Mouse (Mus musculus): Measurements from ENCODE around the gene Slc35e3.

Slc35e3 gene

GRCm38 (mm10) chr10:117697561-117698115 lies 48.5 kb downstream of the Slc35e3 start:
- no peak for DNase-seq (ENCODE audit: low spot score in 2 of 2)

GRCm38 (mm10) chr10:117696827-117697560 lies 49.2 kb downstream of the Slc35e3 start:
- no peak for DNase-seq (ENCODE audit: low spot score in 2 of 2)

- DNase-seq (ENCODE audit: low spot score in 2 of 2), result no peak
These were observed 49.9 kb downstream of the Slc35e3 start for GRCm38 (mm10) chr10:117696021-117696826.

GRCm38 (mm10) chr10:117695605-117696004 lies 50.6 kb downstream of the Slc35e3 start:
- DNase-seq (ENCODE audit: low spot score in 2 of 2), result no peak

- no peak for DNase-seq (ENCODE audit: low spot score in 2 of 2)
These were observed 51.1 kb downstream of the Slc35e3 start for GRCm38 (mm10) chr10:117695027-117695426.

- DNase-seq (ENCODE audit: low spot score in 2 of 2), result no peak
These were observed 51.8 kb downstream of the Slc35e3 start for GRCm38 (mm10) chr10:117694255-117694953.

GRCm38 (mm10) chr10:117692953-117693352 lies 53.2 kb downstream of the Slc35e3 start:
- DNase-seq (ENCODE audit: low spot score in 2 of 2), result no peak

- DNase-seq (ENCODE audit: low spot score in 2 of 2), result no peak
These were observed 54.0 kb downstream of the Slc35e3 start for GRCm38 (mm10) chr10:117692173-117692572.

- DNase-seq (ENCODE audit: low spot score in 2 of 2), result no peak
These were observed 54.7 kb downstream of the Slc35e3 start for GRCm38 (mm10) chr10:117691389-117691968.

GRCm38 (mm10) chr10:117690770-117691296 lies 55.3 kb downstream of the Slc35e3 start:
- DNase-seq (ENCODE audit: low spot score in 2 of 2), result no peak

- no peak for DNase-seq (ENCODE audit: low spot score in 2 of 2)
These were observed 56.1 kb downstream of the Slc35e3 start for GRCm38 (mm10) chr10:117690101-117690352.

GRCm38 (mm10) chr10:117689297-117690100 lies 56.7 kb downstream of the Slc35e3 start:
- no peak for DNase-seq (ENCODE audit: low spot score in 2 of 2)

GRCm38 (mm10) chr10:117688204-117689151 lies 57.7 kb downstream of the Slc35e3 start:
- no peak for DNase-seq (ENCODE audit: low spot score in 2 of 2)

- no peak for DNase-seq (ENCODE audit: low spot score in 2 of 2)
These were observed 58.6 kb downstream of the Slc35e3 start for GRCm38 (mm10) chr10:117687577-117687976.

GRCm38 (mm10) chr10:117687018-117687417 lies 59.1 kb downstream of the Slc35e3 start:
- no peak for DNase-seq (ENCODE audit: low spot score in 2 of 2)

- no peak for DNase-seq (ENCODE audit: low spot score in 2 of 2)
These were observed 60.1 kb downstream of the Slc35e3 start for GRCm38 (mm10) chr10:117685849-117686591.

- no peak for DNase-seq (ENCODE audit: low spot score in 2 of 2)
These were observed 60.9 kb downstream of the Slc35e3 start for GRCm38 (mm10) chr10:117685171-117685848.
